Mouse (Mus musculus): Measurements from ENCODE around the gene Lrrc39. TPM values are rescaled to one million over a fixed set of nuclear protein-coding genes. Genes with fewer than 3 reads are reported as not detected.

Lrrc39 gene
- not detected for total RNA-seq (2023)

DNA sequence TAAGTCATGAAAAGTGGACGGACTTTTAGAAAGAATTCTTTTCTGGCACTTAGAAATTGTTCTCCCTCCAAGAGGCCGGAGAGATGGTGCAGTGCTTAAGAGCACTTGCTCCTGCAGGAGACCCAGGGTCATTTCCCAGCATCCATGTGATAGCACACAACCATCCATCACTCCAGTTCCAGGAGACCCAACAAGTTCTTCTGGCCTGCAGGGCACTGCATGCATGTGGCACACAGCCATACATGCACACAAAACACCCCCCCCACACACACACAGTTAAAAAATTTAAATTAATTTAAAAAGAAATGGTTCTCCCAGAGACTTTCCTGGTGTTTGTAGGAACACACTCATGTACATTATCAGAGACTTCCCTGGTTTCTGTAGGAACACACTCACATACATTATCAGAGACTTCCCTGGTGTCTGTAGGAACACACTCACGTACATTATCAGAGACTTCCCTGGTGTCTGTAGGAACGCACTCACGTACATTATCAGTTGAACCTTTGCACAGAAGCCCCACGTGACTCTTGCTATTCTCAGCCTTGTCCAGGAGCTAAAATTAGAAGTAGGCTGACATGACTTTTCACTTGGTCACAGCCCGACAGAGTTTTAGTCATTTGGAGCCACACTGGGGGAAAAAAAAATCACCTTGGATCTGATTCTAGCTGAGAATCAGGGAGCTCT lies at the start of gene Lrrc39:
Lrrc39 (plus strand) TSS at position 566 of the 687 bp plus-strand sequence.

DNA sequence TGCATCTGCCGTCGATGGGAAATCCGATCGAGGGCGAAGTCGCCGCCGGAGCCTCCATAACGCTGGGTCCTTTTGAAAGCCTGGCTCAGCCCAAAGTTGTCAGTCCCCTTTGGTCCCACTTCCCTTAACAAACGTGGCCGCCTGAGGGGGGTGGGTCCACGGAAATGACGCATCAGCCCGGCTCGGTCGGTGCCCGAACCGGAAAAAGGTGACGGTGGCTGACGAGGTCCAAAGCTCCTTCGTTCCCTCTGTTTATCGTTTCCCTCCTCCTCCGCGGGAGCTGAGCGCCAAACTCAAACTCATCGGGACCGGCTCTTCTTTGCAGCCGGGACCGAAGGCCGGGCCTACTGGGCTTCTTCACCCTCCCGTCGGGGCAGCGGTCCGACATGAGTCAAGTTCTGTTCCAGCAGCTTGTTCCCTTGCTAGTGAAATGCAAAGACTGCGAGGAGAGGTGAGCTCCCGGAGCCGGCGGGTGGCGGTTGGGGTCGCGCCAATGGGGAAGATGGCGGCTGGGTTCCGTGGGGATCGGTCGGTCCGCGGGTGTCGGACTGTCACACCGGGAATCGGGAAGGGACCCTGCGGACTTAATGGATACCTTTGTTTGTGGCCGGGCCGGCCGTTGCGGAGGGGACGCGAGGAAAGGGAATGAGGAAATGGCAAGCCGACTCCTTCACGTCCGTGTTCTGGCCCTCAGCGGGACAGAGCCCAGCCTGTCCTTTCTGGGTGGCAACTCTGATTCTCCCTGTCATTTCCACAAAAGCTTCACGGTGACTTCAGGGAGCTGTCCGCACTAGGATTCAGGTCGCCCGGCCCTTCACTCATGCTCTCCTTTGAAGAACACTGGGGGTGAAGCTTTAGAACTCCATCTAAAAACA lies 32.2 kb downstream of the Lrrc39 start, which contains the start of gene Sass6:
Sass6 (plus strand) TSS at position 255 of the 875 bp plus-strand sequence.

DNA sequence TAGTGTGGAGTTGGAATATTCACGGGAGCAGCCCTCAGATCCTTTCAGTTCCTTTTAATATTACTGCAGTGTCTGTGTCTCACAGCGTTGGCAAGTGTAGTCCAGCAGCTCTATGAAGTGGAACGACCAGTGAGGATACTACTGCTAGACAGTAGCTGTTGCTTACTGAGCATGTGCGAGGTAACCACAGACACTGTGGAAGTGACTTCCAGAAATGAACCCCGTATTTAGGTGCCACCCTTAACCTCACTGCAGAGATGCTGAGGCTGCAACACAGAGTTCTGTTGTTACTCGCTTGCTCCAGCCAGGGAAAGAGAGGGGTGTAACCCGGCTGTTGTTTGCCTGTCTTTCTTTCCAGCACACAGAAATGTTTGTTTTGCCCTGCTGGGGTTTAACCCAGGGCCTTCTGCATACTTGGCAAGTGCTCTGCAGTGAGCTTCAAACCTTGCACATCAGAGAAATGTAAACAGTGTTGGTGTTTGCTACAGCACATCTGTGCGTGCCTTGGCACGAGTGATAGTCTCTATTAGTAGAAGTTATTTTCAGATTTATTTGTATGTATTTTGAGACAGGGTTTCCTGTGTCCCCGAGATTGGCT lies 51.6 kb downstream of the Lrrc39 start, which contains the start of gene Trmt13:
Trmt13 (minus strand) TSS at position 293 of the 598 bp plus-strand sequence.

Other genes with a start within 250 kb of the Lrrc39 start
- 10 to 100 TPM; 22.6 to 30.6 TPM for gene Cdc14a, start 138.9 kb upstream of the Lrrc39 start, total RNA-seq (2023)
- 10 to 100 TPM; 19.8 to 20.8 TPM for gene Rtca, start 54.8 kb upstream of the Lrrc39 start, total RNA-seq (2023)
- 10 to 100 TPM; 11.7 to 11.9 TPM for gene Dbt, start 49.9 kb upstream of the Lrrc39 start, total RNA-seq (2023)
- gene Sass6, start 32.0 kb downstream of the Lrrc39 start, total RNA-seq (2023) = 10 to 100 TPM in 1 of 2 experiments, 1 to 10 TPM in 1; 9.8 to 11.0 TPM
- 10 to 100 TPM; 25.3 to 26.3 TPM for gene Trmt13, start 51.6 kb downstream of the Lrrc39 start, total RNA-seq (2023)
- 10 to 100 TPM; 74.3 to 76.4 TPM for gene Mfsd14a, start 99.7 kb downstream of the Lrrc39 start, total RNA-seq (2023)
- gene Gm43191, start 118.3 kb downstream of the Lrrc39 start, total RNA-seq (2023) = under 1 TPM in 1 of 2 experiments, not detected in 1; 0.92 TPM
- 10 to 100 TPM; 28.8 to 32.4 TPM for gene Slc35a3, start 149.9 kb downstream of the Lrrc39 start, total RNA-seq (2023)
- 10 to 100 TPM; 20.9 to 21.4 TPM for gene Agl, start 245.2 kb downstream of the Lrrc39 start, total RNA-seq (2023)